Mouse (Mus musculus) layer of hippocampus, postnatal 10 days (tissue): ENCODE measurements at regions not wholly inside any gene's neighbourhood (a gene's known extent, or its start where the extent isn't known, plus 50 kb on each side); places are given as distances from the start of the nearest gene placed in this dataset.

ENCODE experiments used
- DNase-seq, 2 experiments: peaks; one replicate each; pipeline ENCODE4 v3.0.0; 2021; ENCODE audit warnings: low spot score in 2 of 2

DNA sequence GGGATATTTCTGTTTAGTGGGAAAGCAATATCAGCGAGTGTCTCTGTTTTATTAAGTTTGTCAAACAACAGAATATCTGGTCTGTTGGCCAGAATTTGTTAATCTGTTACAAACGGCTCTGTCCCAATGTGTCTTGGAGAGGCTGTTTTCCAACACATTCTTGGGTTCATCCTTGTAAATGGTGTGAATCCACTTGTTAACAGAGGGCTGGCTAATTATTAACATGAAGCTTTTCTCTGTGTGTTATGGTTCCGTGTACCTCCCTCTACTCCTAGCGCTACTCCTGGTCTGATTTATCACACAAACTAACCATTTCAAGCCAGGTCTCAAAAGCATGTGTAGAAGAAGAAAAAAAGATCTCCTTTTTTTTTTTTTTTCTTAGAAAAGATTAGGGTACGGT is 60.4 kb downstream of the Pou3f3 start:
- DNase-seq: no peak

DNA sequence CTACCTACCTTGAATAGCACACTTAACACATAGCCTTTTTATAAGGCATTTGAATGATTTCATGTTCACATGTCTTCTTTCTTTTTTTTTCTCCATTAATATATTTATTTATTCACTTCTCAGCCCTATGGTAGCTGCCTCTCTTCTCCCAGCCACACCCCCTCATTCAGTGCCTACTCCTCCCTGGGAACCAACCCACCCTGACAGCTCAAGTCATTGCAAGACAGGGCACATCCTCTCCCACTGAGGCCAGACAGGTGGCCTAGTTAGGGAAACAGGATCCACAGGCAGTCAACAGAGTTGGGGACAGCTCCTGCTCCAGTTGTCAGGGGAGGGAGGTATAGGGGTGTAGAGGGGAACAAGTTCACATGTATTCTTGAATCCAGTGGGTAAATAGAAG is 60.9 kb downstream of the Pou3f3 start:
- DNase-seq: no peak

DNA sequence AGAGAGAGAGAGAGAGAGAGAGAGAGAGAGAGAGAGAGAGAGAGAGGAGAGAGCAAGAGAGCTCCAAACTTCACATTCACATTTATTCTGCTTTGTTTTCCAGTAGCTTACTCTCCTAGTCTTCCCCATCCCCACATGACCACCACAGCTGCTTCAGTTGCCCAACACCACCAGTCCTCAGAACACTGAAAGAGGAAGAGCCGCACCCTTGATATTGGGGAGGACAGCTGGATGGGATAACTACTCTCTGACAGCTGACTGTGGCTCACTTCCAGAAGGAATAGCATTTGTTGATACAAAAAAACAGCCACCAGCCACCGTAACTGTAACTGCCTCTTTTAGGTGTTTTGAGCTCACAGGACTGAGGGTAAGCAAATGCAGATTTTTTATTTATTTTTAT is 67.9 kb downstream of the Pou3f3 start:
- DNase-seq: no peak

DNA sequence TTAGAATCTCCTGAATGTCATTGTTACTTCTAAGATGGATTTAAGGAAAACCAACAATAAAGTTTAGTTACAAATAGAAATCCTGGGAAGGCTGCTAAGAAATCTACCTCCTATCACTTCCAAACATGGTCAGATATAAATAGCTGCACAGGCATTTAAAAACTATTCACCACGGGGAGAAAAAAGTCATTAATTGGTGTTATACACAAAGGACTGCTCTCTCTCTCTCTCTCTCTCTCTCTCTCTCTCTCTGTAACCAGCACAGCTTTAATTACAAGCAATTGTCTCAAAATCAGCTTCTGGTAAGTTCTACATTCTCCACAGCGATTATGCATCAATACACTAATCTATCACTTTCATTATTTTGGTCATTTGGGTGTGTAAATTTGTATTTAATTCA is 68.5 kb downstream of the Pou3f3 start:
- DNase-seq: no peak

DNA sequence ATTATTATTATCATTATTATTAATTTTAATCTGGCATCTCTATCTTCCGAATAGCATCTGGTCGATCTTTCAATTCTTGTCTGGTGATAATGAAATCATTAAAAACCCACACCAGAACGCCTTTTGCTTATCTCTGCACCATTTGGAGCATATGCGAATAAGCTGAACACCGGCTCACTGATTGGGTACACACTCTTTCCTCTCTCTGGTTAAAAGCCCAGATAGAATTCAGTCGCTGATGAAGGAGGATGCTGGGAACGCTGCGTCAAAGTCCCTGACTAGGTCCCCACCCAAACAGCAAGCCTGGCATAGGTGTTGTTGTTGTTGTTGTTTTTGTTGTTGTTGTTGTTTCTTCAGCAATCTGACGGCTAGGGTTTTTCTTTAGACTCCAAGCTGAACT is 74.5 kb downstream of the Pou3f3 start:
- no peak for DNase-seq

DNA sequence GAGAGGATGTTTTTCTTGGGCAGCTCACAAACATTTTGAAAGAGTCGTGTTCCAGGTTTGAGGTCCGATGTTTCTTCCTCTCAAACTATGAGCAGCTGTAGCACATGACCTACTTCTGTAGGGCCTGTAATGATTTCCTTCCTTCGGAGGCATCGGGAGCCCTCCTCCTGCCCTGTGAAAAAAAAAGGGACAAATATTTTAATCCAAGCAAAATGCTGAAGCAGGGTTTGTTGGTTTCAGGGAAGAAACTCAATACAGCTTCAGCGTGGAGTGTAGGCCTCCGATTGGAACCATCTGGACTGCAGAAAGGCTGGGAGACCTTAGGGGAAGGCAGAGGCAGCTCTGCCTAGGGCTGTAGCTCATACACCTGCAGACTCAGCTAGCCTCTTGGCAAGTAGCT is 76.4 kb downstream of the Pou3f3 start:
- DNase-seq: no peak

DNA sequence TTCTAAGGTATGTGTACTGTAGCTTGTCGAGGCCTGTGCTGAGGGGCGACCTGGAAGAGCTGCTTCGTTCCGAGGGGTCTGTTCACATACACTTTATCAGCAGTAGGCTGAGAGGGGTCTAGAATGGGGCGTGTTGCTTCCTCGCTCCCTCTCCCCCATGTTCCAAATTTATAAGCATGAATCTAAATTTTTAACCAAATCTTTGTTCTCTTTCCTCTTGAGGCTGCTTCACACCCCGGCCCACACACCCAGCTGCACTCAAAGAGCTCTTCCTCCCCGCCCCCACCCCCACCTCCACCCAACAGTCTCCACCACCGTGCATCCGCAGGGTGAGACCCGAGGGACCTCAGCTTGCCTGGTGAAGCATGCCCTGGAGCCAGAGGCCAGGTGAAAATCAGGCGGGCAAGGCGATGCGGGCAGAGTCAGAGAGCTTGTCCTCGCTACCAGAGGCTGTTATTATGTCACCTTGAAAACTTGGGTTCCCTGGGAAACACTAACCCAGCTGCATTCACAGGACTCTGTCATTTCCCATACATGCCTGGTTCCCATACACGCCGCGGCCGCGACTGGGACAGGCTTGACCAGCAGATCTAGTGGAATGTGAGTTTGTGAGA is 77.1 kb upstream of the Mrps9 start:
- no peak for DNase-seq

DNA sequence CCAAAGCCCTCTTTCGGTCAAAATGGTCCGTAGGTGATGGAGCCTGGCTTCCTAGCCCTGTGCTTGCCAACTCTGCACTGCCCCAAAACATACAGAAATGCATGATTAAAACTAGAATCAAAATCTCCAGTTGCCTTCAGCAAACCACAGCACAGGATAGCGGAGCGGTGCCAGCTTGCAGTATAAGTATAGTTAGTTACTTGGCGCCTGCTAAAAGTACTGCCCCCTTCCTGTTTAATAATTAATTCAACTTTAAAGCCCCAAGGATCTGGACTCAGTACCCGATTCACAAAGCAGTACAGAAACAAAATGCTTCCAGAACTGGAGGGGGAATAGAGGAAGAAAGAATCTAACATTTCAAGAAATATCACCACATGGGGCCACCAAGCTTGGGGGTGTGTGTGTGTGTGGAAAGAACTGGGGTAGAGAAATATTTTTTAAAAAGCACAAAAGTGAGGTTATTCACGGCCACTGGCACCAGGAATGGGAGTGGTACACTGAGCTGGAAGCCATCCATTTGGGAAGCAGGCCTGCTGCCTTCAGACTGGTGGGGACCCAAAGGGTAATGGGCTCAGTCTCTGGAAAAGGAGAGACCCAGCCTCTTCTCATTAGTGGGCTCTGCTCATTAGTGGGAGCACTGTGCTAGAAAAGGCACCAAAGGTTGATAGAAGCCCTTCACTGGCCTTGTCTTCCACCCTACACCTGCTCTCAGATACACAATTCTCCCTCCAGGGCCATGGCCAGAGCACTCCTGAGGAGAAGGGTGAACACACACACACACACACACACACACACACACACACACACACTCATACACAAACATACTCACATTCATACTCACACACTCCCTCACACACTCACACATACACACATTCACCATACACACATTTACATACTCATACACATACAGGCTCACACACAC is 75.8 kb upstream of the Mrps9 start:
- peak; percentile 30 to 38 for DNase-seq

DNA sequence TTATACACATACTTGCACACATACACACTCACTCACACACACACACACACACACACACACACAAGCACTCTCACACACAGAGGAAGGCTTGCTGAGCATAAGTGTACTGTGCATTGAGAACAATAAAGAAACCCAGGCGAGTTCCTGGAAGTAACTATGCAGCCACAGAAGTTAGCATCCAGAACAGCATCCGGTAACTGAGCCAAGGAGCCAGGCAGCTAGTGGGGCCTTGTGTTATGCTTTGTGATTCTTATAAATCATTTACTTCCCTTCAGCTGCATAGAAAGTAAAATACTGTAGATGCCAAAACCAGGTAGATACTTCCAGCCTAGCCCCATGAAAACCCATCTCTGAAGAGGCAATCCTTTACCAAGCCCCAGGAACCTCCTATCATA is 75.1 kb upstream of the Mrps9 start:
- DNase-seq: no peak

DNA sequence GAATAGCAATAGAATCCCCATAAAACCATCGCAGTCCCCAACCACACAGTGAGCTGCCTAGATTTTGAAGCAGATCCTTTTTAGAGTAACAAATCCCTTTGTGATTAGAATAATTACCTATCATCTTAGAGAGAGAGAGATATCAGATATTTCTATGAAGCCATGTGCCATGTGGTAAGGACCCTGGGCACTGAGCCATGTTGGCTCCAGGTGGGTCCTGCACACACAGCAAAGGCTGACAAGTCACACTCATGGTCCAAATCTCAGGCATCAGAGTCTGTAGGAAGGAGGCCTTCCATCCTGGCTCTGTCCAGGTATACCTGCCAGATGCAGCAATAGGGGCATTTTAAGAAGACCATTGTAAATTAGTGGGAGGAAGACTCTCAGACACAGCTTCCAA is 73.6 kb upstream of the Mrps9 start:
- no peak for DNase-seq

DNA sequence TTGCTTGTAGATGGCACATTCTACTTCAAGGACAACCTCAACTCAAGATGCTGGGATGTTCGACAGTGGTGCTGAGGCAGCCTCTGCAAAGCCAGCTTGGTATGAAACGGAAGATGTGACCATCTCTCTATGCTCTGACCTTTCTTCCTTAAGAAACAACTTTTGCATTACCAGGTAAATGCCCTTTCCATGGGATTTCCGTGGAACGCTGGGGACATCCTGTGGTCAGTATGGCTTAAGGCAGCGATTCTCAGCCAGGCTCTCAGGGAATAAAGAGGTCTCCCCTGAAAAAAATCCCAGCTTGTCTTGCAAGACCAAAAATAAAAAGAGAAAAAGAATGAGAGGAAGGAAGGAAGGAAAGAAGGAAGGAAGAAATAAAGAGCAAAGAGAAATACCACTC is 71.3 kb upstream of the Mrps9 start:
- peak; percentile 56 to 66 for DNase-seq

DNA sequence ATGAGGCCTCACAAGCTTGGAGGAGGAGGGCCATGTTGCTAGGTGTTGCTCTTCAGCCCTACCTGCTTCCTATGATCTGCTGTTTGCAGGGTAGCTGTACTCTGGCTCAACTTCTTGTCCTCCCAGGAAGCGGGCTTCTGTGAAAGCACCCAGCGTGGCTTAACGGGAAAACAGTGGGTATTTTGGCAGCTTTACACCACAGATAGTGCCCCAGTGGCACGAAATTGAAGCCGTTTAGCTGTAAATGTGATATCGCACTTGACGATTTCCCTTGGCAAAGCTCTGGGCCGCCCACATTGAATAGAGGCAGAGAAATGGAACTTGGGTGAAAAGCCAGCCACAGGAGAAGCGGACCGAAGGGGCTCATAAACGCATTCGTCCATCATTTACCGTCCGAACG is 70.8 kb upstream of the Mrps9 start:
- DNase-seq: peak; percentile 21 to 25

DNA sequence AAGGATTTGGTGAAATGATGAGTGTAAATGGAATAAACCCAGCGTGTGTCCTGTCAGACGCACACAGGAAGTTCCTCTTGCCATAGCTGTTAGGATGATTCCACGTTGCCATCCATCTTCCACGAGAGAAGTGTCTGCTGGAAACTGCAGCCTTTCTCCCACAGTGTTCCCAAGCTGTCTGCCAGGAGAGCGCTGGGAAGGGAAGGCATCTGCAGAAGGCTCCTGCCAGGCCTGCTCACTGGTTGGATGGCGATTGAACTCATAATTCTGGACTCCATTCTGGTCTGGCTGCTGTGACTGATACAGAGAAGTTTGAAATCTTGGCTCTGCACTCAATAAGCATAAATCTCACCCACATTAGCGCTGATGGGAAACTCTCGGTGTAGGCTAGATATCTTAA is 69.5 kb upstream of the Mrps9 start:
- DNase-seq: peak in 1 of 2 experiments; percentile 19

DNA sequence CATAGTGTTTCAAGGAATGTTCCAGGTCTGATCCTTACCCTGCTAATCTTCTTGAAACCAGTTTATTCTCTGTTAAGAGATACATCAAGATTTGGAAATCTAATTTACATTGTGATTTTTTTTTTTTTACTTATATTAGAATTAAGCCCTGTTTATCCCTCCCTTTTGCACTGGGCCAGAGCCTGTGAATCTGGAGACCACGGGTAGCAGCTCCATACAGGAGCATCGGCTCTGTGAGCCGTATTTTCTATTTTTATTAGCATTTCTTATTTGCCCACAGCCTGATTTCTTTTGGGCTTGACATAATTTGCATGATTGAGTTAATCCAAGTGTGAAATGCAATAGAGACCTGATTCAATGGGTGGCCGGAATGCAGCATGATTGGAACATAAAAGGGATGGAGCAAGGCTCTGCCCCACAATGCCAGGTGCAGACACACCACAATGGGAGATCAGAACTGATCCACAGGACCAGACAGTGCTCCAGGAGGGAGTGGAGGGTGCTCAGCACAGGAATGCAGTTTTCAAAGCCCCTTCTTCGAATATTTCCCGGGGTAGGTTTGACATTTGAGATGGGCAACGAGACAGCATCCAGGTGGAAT is 67.9 kb upstream of the Mrps9 start:
- no peak for DNase-seq

DNA sequence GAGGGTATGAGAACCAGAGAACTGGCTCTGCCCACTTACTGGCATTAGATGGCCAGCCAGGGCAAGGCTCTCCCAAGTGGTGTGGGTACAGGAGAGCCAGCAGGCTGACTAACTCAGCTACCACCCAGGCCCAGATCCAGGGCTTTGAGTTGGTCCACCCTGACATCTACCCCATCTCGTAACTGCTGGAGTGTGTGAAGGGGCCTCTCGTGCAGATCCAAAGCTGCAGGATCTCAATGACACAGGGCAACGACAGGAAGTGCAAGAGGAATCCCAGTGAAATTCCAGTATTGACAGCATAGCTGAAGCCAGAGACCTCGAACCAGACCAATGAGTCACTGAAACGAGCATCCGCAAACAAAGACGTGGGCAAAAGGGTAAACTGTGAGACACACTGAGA is 63.8 kb upstream of the Mrps9 start:
- DNase-seq: no peak

DNA sequence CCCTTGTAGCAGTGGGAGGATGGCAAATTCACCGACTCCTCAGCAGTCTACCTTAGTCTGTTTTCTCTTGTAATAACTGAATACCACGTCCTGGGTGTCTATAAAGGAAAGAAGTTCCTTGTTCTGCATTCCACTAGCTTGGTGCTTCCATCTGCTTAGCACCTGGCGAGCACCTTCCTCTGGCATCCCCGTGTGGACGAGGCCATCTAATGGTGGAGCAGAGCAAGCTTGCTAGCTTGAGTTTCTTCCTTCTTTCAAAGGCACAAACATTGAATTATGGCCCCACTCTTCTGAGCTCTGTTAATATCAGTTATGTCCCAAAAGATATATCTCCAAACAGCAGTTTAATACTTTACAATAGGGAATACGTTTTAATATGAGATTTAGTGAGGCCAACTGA is 62.6 kb upstream of the Mrps9 start:
- DNase-seq: no peak
